ENCODE assay signal across 9 mouse cellular contexts in the genomic region with DNA sequence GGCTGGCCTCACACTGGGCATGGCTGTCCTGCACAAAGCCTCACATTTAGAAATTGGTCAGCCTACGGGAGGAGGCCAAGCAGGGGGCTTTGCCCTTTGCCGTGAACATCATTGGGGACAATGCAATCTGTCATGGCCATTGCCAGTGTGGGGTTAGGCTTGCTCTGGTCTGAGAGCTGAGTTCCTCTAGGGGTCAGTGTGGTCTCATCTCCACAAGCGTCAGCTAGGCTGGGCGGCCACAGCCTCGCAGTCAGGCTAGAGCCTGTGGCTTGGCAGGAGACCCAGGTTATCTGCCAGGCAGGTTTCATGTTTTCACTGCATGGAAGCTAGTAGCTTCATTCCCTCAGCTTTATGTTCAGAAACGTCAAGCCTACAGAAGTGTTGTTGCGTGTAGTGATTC. TPM values are rescaled to one million over a fixed set of nuclear protein-coding genes. Genes with fewer than 3 reads are reported as not detected.
DNase-seq lines count a peak whose midpoint lies in the region; ATAC-seq and TF ChIP-seq lines count a peak whose summit lies in the region.
"Had no signal": no experiment of that assay in that cellular context is flagged by ENCODE, and none has a peak within 500 bp of the region (broad histone marks: within the 10 kb centered on the region; RNA-seq: fewer than 3 reads in every experiment).

No protein-coding gene starts in this region.

- no peak overlapping the region for H3K4me2 ChIP-seq in kidney, embryonic 16.5 days (replicated peaks; ENCODE audit: low read depth, low read length)

- peak; percentile 36; the same call in 1 of the 2 replicates for ATAC-seq in erythroid progenitor cell, adult 5-6 weeks (replicated peaks; ENCODE audit: low FRiP score, poor library complexity, severe bottlenecking)
- ATAC-seq in kidney, embryonic 16.5 days (ENCODE audit: low FRiP score, low TSS enrichment) = peak; percentile 78

- TF ChIP-seq POLR2A in cerebellum, adult 2 months (IDR thresholded peaks at IDR 0.05; ENCODE audit: borderline replicate concordance, insufficient read depth, low read length) = no peak
- TF ChIP-seq POLR2A in lung, adult 2 months (IDR thresholded peaks at IDR 0.05; ENCODE audit: borderline replicate concordance, extremely low read depth, low read depth, low read length) = no peak

- no peaks in the 10 kb centered on the region for H3K27me3 ChIP-seq in cerebellum, adult 2 months (ENCODE audit: control insufficient read depth, insufficient read depth, low read length)
- no peaks in the 10 kb centered on the region for H3K27me3 ChIP-seq in kidney, embryonic 16.5 days (ENCODE audit: insufficient read depth, low read length)

- H3K27ac ChIP-seq in cerebellum, adult 2 months (ENCODE audit: insufficient read depth, low read length) = no peak overlapping the region
- H3K27ac ChIP-seq in kidney, embryonic 16.5 days (ENCODE audit: low read length) = no peak overlapping the region

- peak; percentile 68 for TF ChIP-seq CTCF in cerebellum, adult 2 months (IDR thresholded peaks at IDR 0.05; ENCODE audit: borderline replicate concordance, insufficient read depth, low read depth, low read length)
- TF ChIP-seq CTCF in lung, adult 2 months (IDR thresholded peaks at IDR 0.05; ENCODE audit: insufficient read depth, low read length) = peak; percentile 33; the same call in 1 of the 2 replicates

- H3K9ac ChIP-seq in kidney, embryonic 16.5 days (replicated peaks; ENCODE audit: low read length) = no peak overlapping the region

- peaks cover 41% of the 10 kb centered on the region for H3K36me3 ChIP-seq in kidney, embryonic 16.5 days (ENCODE audit: insufficient read depth, low read length)

- WGBS in cerebellum, adult 2 months = 29% methylated on average over 7 of the region's 7 CpGs
- WGBS in lung, adult 2 months = 59% methylated on average over 7 of the region's 7 CpGs
- WGBS in kidney, embryonic 16.5 days = 61% methylated on average over 7 of the region's 7 CpGs

- H3K4me1 ChIP-seq in cerebellum, adult 2 months (ENCODE audit: control insufficient read depth, insufficient read depth, low read length) = no peaks in the 10 kb centered on the region
- H3K4me1 ChIP-seq in lung, adult 2 months (ENCODE audit: control insufficient read depth, insufficient read depth, low read length) = no peaks in the 10 kb centered on the region
- H3K4me1 ChIP-seq in kidney, embryonic 16.5 days (ENCODE audit: insufficient read depth, low read length) = no peaks in the 10 kb centered on the region

- H3K4me3 ChIP-seq in cerebellum, adult 2 months (replicated peaks; ENCODE audit: insufficient read depth, low read depth, low read length) = no peak overlapping the region
- H3K4me3 ChIP-seq in lung, adult 2 months (replicated peaks; ENCODE audit: extremely low read depth, low read depth, low read length) = no peak overlapping the region
- H3K4me3 ChIP-seq in kidney, embryonic 16.5 days (ENCODE audit: low read length) = no peak overlapping the region
- H3K4me3 ChIP-seq: myocyte had no signal

- DNase-seq in cerebellum, adult 2 months = peak in 1 of 2 experiments; percentile 45
- DNase-seq in cerebellum, adult 9-10 months = no peak
- no peak for DNase-seq in lung, adult 2 months
- no peak for DNase-seq in lung, adult 18-20 months
- peak; percentile 72 for DNase-seq in retina, postnatal 1 day
- no peak for DNase-seq in testis, postnatal 10 days (ENCODE audit: low spot score)

- no peaks in the 10 kb centered on the region for H3K9me3 ChIP-seq in kidney, embryonic 16.5 days (ENCODE audit: low read length)

RNA-seq across cellular contexts. Expression of gene Exog, which starts 20.9 kb away (rescaled TPM):
- 13.0 and 14.1 TPM in 2 replicates for polyA plus RNA-seq in cerebellum, adult 2 months (2012; rRNA removed)
- 1.8 and 3.2 TPM in 2 replicates for polyA plus RNA-seq in lung, adult 2 months (2012; rRNA removed)
- total RNA-seq in erythroid progenitor cell, adult 5-6 weeks (2015; ENCODE audit: low replicate concordance) = 1.7 and 5.8 TPM in 2 replicates
- total RNA-seq in erythroid progenitor cell, adult 5-6 weeks (2017; ENCODE audit: low replicate concordance) = 3.1 and 4.5 TPM in 2 replicates
- 24.8 and 27.9 TPM in 2 replicates for polyA plus RNA-seq in kidney, embryonic 16.5 days (2015; fragmentation: Nextera tagmentation; extraction: Ambion mirVana)
